ENCODE assay signal across 13 mouse cellular contexts in the genomic region with DNA sequence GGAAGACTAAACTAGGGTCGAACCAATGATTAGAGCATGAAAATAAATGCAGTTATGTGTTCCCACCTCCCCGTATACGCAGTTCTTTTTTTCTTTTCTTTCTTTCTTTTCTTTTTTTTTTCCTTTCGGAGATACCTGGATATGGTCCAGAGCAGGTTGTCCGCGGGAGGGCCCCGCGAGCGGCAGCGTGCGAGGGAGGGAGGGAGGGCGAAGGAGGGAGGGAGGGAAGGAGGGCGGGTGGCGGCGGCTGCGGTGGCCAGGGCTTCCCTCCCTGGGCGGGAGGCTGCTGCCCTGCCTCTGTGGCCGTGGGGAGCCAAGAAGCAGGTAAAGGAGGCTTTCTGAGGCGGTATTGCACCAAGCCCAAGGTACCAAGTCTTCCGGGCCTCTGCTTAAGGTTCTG. TPM values are rescaled to one million over a fixed set of nuclear protein-coding genes. Genes with fewer than 3 reads are reported as not detected.
A peak's percentile ranks its signal among the peaks of the same experiment; 100 is the strongest.
DNase-seq lines count a peak whose midpoint lies in the region; ATAC-seq and TF ChIP-seq lines count a peak whose summit lies in the region.
"Had no signal": no experiment of that assay in that cellular context is flagged by ENCODE, and none has a peak within 500 bp of the region (broad histone marks: within the 10 kb centered on the region; RNA-seq: fewer than 3 reads in every experiment).

A gene (plus strand): TSS at position 269 of the 400 bp plus-strand sequence.

- intact Hi-C loops in left cerebral cortex, postnatal 14 days (cut with DNase I), result no loop called here

- H3K4me2 ChIP-seq in heart, embryonic 12.5 days, result peak within 1 kb of the TSS; percentile 50
- H3K4me2 ChIP-seq in limb, embryonic 14.5 days (replicated peaks; ENCODE audit: low read depth, low read length, severe bottlenecking), result peak within 1 kb of the TSS; percentile 43
- peak within 1 kb of the TSS; percentile 36 for H3K4me2 ChIP-seq in stomach, postnatal 0 days (replicated peaks; ENCODE audit: low read depth)

- no peak for ATAC-seq in heart, embryonic 12.5 days (ENCODE audit: insufficient number of reproducible peaks, low FRiP score)
- ATAC-seq in limb, embryonic 14.5 days (ENCODE audit: low FRiP score, low read depth), result no peak
- ATAC-seq in stomach, postnatal 0 days (ENCODE audit: low FRiP score, low TSS enrichment), result no peak

- no peaks in the 10 kb centered on the region for H3K9me3 ChIP-seq in heart, embryonic 12.5 days (replicated peaks)
- H3K9me3 ChIP-seq in limb, embryonic 14.5 days (ENCODE audit: control insufficient read depth, low read length), result no peaks in the 10 kb centered on the region
- no peaks in the 10 kb centered on the region for H3K9me3 ChIP-seq in stomach, postnatal 0 days (ENCODE audit: control insufficient read depth, low read length)

- TF ChIP-seq POLR2A in thymus, adult 2 months (IDR thresholded peaks at IDR 0.05; ENCODE audit: control insufficient read depth, extremely low read depth, insufficient read depth, low read length, poor library complexity), result no peak
- no peak for TF ChIP-seq POLR2A in limb, embryonic 14.5 days (IDR thresholded peaks at IDR 0.05; ENCODE audit: borderline replicate concordance, extremely low read depth, insufficient read depth, insufficient read length)

- H3K27ac ChIP-seq in heart, embryonic 12.5 days (ENCODE audit: poor library complexity, severe bottlenecking), result no peak within 1 kb of the TSS
- no peak within 1 kb of the TSS for H3K27ac ChIP-seq in thymus, adult 2 months (ENCODE audit: control insufficient read depth, insufficient read depth, low read length)
- H3K27ac ChIP-seq in limb, embryonic 14.5 days (replicated peaks; ENCODE audit: low read depth, low read length), result 0 out of 2 replicates have a peak within 1 kb of the TSS, but pooled peaks have one; percentile 38
- H3K27ac ChIP-seq in stomach, postnatal 0 days (replicated peaks), result no peak within 1 kb of the TSS
- H3K27ac ChIP-seq: macrophage had no signal

- no peak for DNase-seq in heart, adult 8-10 months (ENCODE audit: low spot score)
- DNase-seq in thymus, adult 2 months, result no peak
- no peak for DNase-seq in thymus, postnatal 36 days
- no peak for DNase-seq in limb, embryonic 14.5 days (ENCODE audit: low spot score)
- DNase-seq in stomach, postnatal 0 days (ENCODE audit: low spot score), result no peak
- no peak for DNase-seq in left cerebral cortex, postnatal 14 days (ENCODE audit: low spot score in 2 of 2)
- DNase-seq in urinary bladder, postnatal 25 days (ENCODE audit: low spot score), result no peak
- DNase-seq: adrenal gland, postnatal 10 days had no signal

- peak within 1 kb of the TSS; percentile 33 for H3K4me3 ChIP-seq in heart, embryonic 12.5 days
- peak within 1 kb of the TSS; percentile 15; the same call in 1 of the 2 replicates for H3K4me3 ChIP-seq in thymus, adult 2 months (ENCODE audit: control insufficient read depth, insufficient read depth, low read length)
- H3K4me3 ChIP-seq in limb, embryonic 14.5 days (replicated peaks; ENCODE audit: low read length), result peak within 1 kb of the TSS; percentile 26
- H3K4me3 ChIP-seq in stomach, postnatal 0 days (ENCODE audit: low read depth, low read length), result peak within 1 kb of the TSS; percentile 23

- no peak for TF ChIP-seq CTCF in thymus, adult 2 months (IDR thresholded peaks at IDR 0.05; ENCODE audit: borderline replicate concordance, control insufficient read depth, extremely low read depth, insufficient read depth, low read length, poor library complexity)
- TF ChIP-seq CTCF in stomach, postnatal 0 days (IDR thresholded peaks at IDR 0.05; ENCODE audit: low read depth), result no peak

- H3K27me3 ChIP-seq in heart, embryonic 12.5 days (replicated peaks), result peaks cover 96% of the 10 kb centered on the region
- H3K27me3 ChIP-seq in thymus, adult 2 months (ENCODE audit: control insufficient read depth, insufficient read depth, low read length), result peaks cover 32% of the 10 kb centered on the region
- peaks cover 95% of the 10 kb centered on the region for H3K27me3 ChIP-seq in limb, embryonic 14.5 days (ENCODE audit: control insufficient read depth, insufficient read depth, low read length)
- H3K27me3 ChIP-seq in stomach, postnatal 0 days (ENCODE audit: control insufficient read depth, insufficient read depth, low read length), result peaks cover 50% of the 10 kb centered on the region

- peaks cover 6% of the 10 kb centered on the region; the same call in 1 of the 2 replicates for H3K4me1 ChIP-seq in heart, embryonic 12.5 days (replicated peaks)
- H3K4me1 ChIP-seq in thymus, adult 2 months (replicated peaks; ENCODE audit: control insufficient read depth, insufficient read depth, low read length), result no peaks in the 10 kb centered on the region
- peaks cover 5% of the 10 kb centered on the region; the same call in 1 of the 2 replicates for H3K4me1 ChIP-seq in limb, embryonic 14.5 days (ENCODE audit: control insufficient read depth, insufficient read depth, low read length)
- no peaks in the 10 kb centered on the region for H3K4me1 ChIP-seq in stomach, postnatal 0 days (replicated peaks; ENCODE audit: control insufficient read depth, insufficient read depth)

- no peaks in the 10 kb centered on the region for H3K36me3 ChIP-seq in heart, embryonic 12.5 days
- H3K36me3 ChIP-seq in thymus, adult 2 months (ENCODE audit: control insufficient read depth, insufficient read depth, low read length), result no peaks in the 10 kb centered on the region
- H3K36me3 ChIP-seq in limb, embryonic 14.5 days (ENCODE audit: control insufficient read depth, insufficient read depth, low read length), result no peaks in the 10 kb centered on the region
- no peaks in the 10 kb centered on the region for H3K36me3 ChIP-seq in stomach, postnatal 0 days (ENCODE audit: control insufficient read depth, insufficient read depth, low read length)

- H3K9ac ChIP-seq in heart, embryonic 12.5 days, result no peak within 1 kb of the TSS
- H3K9ac ChIP-seq in limb, embryonic 14.5 days (ENCODE audit: low read depth, low read length, severe bottlenecking), result peak within 1 kb of the TSS; percentile 46
- H3K9ac ChIP-seq in stomach, postnatal 0 days (ENCODE audit: low read length), result no peak within 1 kb of the TSS

- TF ChIP-seq EP300 in stomach, postnatal 0 days (optimal IDR thresholded peaks at IDR 0.05), result no peak

- WGBS in heart, embryonic 12.5 days, result 1% methylated on average over 18 of the region's 20 CpGs
- 2% methylated on average over 20 of the region's 20 CpGs for WGBS in thymus, adult 2 months
- 2% methylated on average over 18 of the region's 20 CpGs for whole genome bisulfite sequencing in limb, embryonic 14.5 days
- WGBS in stomach, postnatal 0 days, result 3% methylated on average over 15 of the region's 20 CpGs

RNA-seq across cellular contexts. Expression of the gene that starts here (rescaled TPM):
- polyA plus RNA-seq in heart, embryonic 12.5 days (2016; fragmentation: Nextera tagmentation; extraction: Ambion mirVana), result not detected in 2 replicates
- total RNA-seq in heart, adult 8-10 months (2022), result not detected
- 0.05 and 0.14 TPM in 2 replicates for polyA plus RNA-seq in thymus, adult 2 months (2012; rRNA removed)
- polyA plus RNA-seq in limb, embryonic 14.5 days (2012; rRNA removed), result 2.1 TPM in 2 replicates
- 1.1 and 1.3 TPM in 2 replicates for polyA plus RNA-seq in limb, embryonic 14.5 days (2014; fragmentation: Nextera tagmentation; extraction: Ambion mirVana)
- polyA plus RNA-seq in stomach, postnatal 0 days (2015; fragmentation: Nextera tagmentation; extraction: Ambion mirVana), result not detected in 2 replicates
- total RNA-seq in left cerebral cortex, postnatal 14 days (2021), result not detected
- polyA plus RNA-seq: CD4-positive, CD25-positive, alpha-beta regulatory T cell, adult 4 months; cortical plate, adult 2 months; frontal cortex, adult 2 months; macrophage had no signal
